Mouse (Mus musculus): ENCODE results near the gene C9.

Gene C9

DNA sequence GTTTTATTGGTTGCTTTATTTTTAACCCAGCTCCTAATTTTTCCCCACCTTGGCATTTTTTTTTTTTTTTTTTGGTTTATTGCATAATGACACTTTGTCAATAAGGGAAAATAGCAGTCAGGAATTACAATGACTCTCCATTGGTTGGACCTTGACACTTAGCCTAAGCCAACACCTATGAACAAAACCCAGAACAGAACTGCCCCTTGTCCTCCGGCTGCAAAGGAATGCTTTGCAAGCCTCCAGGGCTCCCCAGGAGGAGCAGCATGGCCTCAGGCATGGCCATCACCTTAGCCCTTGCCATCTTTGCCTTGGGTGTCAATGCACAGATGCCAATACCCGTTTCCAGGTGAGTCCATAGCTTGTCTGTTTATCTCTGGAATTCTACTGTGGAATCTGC is at the start of gene C9:
TSS of gene C9 (plus strand) at position 193 of the 400 bp plus-strand sequence.
- DNase-seq = no peak

DNA sequence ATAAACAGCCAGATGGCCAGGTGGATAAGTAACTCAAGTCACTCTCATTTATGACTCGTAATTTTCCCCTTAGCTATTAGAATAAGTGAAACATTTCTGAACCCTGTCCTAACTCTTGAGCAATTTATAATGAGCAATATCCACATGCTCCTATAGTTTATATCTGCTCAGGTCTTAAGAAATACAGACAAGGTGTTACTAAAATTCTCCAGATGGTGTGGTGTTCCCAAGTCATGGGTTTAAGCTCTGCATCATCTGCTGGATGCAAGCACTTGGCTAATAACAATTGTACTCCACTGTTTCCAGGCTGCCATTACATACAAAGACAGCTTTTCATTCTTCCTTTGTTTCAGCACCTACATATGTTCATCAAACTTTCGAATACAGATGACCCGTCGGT is 46.9 kb upstream of the C9 start:
- DNase-seq = no peak

DNA sequence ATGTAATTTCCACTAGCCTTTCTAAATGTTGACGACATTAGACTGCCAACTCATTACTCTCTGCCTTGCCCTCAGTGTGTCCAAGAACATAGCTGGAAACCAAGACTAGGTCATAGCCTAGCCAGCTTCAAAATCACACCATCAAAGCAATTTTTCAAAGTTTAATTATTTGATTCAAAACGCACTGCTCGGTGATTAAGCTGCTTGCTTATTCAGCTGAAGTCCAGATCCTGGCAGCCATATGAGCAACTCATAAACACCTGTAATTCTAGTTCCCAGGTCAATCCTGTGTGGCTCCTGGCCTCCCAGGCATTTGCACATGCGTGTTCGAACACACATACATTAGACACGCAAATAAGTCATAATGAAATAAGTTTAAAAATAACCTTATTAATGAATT is 46.2 kb upstream of the C9 start:
- no peak for DNase-seq

DNA sequence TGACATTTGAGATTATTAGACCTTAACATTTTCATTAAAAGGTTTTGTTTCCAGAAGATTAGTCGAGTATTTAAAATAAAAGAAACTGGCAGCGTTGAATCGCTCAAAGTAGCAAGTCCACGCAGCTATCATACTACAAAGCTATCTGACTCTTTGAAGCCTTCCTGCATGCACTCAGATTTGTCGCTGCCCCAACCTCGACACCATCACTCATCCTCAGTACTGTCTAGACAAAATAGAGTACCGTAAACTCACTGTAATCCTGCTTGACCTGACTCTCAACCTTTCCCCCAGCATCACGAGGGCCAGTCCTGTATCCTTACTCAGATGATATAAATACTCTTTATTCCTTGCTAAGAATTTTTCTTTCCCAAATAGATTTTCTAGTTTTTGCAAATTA is 45.0 kb upstream of the C9 start:
- DNase-seq = no peak

DNA sequence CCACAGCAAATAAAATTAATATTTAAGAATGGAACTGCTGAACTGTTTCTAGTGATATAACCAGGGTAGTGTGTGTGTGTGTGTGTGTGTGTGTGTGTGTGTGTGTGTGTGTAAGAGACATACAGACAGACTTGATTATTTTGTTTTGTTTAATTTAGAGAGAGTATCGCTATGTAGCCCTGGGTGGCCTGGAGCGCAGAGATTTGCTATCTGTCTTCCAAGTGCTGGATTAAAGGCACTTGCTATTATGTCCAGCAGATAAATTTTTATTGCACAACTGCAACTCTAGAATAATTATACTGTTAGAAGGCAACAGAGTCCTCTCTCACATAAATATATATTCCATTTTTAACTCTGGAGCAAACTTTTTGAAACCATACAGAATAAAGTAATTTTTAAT is 42.7 kb upstream of the C9 start:
- DNase-seq = no peak

DNA sequence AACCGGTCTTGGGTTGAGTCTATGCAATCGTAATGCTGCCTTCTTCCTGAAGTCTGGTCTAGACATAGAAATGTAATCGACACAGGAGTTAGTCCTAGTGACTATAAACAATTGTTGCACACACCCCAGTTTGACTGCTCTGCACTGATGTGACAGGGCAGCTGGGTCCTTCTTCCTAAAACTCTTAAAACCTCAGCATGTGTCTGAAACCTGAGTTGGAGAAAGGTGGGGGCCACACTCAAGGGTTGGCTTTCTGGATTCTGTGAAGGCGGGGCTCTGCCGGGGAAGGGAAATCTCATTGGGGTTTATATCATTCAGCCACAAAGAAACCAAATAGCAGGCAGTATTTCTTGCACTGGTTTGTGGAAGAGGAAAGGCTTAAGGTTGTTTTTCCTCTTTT is 41.0 kb upstream of the C9 start:
- no peak for DNase-seq

DNA sequence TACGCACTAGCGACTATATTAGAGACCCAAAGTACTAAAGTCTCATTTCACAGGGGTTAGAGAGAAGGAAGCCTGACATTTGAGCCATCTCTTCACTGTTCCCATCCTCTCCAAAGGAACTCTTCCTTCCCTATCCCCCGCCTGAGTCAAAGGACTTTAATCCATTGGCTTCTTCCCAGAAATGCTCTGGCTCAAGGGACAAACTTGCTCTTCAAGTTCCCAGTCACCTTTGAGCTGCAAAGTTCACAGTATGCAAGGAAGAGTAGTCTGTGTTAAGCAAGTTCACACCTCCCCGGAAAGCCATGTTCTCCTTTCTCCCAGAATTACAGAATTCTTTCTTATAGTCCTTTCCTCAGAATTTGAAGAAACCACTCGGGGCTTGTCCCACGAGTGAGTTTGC is 38.4 kb upstream of the C9 start:
- no peak for DNase-seq

DNA sequence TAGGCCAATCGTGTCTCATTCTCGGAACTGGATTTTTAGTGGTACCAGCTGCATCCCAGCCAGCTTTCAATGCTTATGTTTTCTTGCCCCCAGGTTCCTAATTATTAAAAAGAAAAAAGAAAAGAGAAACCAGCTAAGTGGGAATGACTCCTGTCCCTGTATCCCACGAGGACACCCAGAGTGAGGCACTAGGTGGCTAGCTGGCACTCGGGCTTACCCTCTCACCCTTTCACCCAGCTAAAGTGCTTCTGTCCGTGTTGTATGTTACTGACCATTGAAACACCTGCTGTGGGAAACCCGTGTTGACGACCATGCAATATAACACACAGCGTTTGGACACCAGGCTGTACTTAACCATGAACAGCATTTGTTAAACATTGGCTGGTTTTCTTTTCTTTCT is 36.1 kb upstream of the C9 start:
- no peak for DNase-seq

DNA sequence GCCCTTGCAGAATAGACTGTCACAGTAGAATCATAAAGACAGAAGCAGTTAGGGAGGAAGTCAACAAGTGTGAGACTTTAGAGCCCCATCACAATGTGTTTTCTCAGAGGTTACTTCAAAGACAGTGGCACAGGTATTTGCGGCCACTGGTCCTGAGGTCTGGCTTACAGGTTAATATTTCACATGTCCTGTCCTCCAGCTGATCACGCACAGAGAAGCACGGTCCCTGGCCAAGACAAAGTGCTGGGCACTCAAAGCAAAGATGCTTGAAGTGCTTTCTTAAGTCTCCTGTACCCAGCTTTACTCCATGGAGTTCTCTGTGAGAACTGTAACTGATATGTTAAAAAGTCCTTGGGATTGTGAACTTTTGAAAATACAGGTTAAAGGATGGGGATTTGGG is 35.0 kb upstream of the C9 start:
- DNase-seq = no peak

DNA sequence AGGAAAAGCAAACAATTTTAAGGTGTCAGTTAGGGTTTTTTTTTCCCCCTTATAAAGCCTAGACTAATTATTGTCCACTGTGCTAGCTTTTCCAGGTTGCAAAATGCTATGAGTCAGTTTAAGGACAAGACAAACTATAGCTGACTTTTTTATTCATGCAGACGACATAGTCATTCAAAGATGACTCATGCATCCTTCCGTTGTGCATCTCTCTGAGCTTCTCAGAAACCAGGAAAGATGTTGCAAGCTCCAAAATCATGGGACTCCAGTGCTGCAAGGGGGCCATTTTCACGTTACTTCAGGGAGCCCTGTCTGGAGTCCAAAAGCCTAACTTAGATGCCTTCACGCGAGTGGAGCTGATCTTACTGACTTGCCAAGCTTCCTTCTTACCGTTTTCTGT is 33.8 kb upstream of the C9 start:
- no peak for DNase-seq

DNA sequence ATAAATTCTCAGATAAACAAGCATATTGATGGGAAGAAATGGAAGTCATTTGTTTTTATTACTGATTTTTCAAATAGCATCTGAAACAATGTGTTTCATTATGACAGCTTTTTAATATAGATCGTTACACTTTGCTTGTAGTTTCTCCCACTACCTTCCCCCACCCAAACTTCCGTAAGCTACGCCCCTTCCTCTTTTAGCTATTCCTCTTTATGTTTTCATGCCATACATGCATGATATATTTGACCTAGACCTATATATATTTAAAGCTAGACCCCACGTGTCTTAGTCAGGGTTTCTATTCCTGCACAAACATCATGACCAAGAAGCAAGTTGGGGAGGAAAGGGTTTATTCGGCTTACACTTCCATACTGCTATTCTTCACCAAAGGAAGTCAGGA is 29.8 kb upstream of the C9 start:
- DNase-seq = no peak

DNA sequence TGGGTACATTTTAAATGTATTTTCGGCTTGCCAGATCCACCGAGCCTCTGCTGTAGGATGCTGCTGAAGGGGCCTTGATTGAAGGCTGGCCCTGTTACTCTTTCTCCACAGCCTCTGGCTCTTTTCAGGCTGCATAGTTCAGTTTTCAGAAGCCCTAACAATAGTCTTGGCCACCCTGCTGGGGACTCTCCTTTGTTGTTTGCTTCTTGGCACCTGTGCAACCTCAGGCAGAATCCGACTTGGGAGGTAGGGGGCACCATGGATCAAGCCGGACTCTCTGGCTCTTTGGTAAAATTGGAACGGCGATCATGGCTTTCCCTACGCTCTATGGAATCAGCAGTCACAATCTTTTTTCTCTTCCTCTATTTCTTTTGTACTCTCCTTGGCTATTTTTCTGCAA is 13.3 kb upstream of the C9 start:
- DNase-seq = no peak

DNA sequence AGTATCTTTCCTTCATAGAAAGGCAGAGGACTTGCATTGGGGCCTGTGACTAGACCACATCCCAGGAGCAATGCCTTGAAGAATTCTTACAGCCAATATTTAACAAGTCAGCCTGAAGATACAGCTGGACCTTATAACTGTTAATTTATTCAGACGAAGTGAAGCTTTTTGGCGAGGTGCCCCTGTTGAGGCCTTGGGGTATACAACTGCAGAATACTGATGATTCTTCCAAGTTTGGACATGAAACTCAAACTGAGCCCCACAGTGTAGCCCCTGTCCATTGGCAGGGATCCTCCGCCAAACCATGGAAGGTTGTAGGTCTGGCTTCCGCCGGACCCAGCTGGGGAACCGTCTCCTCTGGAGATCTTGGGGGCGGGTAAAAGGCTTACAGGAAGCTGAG is 12.7 kb upstream of the C9 start:
- DNase-seq = no peak

DNA sequence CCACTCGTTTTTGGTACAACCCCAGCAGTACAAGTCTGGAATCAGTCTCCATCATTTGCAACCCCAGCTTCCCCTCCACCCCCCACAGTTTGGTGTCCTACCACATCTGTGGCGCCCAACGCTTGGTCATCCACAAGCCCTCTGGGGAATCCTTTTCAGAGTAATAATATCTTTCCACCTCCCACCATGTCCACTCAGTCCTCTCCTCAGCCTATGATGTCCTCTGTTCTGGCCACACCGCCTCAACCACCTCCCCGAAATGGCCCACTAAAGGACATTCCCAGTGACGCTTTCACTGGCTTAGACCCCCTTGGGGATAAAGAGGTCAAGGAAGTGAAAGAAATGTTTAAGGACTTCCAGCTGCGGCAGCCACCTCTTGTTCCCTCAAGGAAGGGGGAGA is 9.8 kb upstream of the C9 start:
- no peak for DNase-seq

DNA sequence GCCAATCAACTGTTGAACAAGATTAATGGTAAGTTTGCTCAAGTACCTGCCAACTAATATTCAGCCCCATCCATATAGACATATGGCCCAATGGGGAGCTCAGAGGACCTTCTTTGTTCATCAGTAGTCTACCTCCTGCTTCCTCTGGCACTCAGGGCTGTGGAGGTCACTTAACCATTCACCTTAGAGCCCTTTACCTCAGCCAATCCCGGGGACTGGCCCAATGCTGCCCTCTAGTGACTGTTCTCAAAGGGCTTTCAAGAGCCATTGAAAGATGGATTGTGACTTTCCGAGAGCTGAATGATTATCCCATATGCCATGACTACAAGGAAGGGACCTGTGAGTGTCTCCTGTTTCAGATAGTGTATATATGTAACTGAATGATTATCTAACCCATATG is 9.4 kb upstream of the C9 start:
- no peak for DNase-seq

DNA sequence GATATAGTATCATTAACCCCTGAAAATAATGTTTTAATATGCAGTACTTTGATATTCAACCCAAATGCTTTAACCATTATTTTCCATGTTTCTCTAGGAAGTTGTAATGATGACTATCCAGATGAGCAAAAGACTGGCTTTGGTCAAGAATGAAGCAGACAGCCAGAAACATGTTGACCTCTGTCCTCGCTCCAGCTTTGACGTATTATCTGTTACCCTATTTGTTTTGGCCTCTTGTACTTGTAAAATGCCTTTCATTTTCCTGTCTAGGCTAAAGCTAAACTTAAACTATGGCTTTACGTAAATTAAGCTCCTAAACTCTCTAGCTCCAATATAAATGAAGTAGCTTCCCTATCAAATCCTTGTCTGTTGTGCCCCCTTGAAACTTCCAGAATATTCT is 6.4 kb upstream of the C9 start:
- DNase-seq = no peak

DNA sequence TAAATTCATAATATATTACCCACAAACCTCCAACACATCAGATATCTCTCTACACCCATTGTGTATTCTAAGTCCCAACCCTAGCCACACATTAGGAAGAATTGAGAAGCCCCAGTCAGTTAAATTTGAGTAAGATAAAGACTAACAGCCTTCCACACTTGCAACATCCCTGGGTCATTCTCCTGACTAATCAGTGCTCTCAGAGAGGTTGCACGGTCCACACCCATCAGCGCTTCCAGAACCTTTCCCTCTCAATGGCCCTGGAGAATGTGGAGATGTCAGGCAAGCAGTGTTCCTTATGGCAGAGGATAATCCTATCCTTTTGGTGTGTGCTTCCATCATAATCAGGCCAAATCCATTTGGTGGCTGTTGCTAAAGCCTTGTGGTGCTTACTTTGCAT is 675 bp upstream of the C9 start:
- no peak for DNase-seq

DNA sequence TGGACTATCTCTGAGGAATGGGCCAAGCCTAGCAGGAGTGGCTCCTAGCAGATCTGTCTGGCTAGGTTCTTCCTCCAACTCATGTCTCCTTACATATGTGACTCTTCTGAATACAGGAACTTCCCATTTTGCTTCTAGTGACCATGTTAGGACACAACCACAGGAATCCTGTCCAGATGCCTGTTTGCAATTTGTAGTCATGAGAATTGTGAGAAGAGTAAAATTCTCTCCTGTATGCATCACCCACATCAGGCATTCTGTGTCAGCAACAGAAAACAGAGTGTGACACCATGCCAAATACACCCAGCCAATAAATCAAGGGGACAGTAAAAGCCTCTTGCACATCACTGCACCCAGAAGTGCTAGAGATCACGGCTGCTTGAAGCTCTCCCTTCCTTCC is 1.1 kb downstream of the C9 start:
- no peak for DNase-seq

DNA sequence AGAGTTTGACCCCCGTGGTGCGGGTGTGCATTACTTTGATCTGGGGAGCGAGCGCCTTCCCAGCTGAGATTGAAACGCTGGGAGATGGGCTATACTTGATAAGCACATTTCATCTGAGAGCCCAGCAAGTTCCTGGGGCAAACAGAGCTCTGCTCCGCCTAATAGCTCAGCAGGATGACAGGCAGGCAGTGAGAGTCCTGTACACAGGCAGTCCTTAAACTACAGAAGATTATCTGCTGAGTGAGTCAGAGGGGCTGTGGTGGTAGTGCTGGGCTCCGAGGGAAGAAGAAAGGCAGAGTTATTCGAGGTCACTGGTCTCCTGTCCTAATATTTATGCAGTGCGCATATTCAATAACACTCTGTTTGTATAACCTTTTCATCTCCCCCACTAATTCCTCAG is 3.8 kb downstream of the C9 start:
- DNase-seq = no peak

DNA sequence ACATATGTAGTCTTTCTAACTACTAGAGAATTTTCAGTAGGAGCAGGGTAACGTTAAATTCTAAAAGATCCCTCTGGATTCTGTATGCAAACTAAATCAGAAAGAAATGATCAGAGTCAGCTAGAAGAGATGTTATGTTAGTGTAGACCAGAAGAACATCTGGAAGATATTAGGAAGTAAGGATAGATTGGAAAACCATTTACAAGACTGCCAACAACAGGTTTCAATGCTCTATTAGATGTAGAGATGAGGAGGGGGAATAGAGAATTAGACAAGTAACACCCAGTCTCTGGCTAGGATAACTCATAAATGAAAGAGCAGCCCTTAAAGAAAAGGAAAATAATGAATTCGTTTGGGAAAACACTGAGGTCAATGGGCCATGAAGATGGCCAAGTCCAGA is 9.3 kb downstream of the C9 start:
- no peak for DNase-seq

DNA sequence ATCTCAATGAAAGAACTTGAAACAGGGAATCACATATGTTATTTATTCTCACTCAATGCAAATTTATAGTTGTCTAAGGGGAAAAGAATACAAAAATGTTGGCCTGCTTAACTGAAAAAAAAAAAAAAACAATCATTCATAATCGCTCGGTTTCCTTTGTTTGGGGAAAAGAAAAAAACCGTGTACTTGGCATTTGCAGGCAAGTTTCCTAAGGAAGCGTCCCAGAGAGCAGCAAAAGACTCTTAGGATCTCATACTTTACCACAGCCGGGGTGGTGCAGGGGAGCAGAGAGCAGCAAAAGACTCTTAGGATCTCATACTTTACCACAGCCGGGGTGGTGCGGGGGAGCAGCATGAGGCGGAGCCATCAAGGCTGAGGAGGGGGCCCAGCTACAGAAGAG is 16.3 kb downstream of the C9 start:
- DNase-seq = no peak

DNA sequence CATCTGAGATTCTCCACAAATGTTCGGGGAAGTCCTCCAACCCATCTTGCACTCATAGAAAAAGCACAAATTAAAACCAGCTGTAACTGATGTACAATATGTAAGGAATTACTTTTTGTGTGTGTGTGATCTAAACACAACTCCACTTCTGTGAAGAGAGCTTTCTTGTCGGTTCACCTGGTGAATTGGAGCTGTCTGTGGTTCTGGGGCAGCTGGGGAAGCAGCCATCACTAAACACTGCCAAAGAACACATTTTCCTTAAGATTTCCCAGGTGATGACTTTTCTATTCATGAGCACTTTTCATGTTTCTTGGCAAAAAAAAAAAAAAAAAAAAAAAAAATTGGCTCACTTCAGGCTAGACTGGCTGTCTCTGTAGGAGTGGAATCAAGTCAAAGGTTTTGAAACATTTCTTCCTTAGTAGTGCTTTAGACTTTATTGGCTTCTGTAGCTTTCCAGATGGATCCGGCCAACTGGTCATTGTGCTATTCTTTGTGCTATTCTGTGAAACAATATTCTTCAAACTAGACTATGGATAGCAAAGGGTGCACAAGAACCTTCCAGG is 18.3 kb downstream of the C9 start:
- no peak for DNase-seq

DNA sequence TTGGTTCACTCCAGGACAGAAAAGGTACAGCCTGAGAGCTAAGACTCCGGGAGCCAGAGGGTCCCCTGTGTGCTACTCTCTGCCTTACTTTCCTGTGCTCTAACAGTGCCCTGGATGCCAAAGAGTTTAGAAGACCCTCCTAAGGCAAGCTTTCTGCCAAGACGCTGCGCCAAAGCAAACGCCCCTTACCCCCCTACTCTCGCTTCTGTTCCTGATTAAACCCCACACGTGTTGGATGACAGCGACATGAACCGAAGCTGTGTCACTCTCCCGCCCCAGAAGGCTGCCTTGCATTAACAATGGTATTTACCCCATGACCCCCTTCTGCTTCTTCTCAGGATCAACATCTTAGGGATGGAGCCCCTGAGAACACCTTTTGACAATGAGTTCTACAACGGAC is 21.9 kb downstream of the C9 start:
- DNase-seq = no peak

DNA sequence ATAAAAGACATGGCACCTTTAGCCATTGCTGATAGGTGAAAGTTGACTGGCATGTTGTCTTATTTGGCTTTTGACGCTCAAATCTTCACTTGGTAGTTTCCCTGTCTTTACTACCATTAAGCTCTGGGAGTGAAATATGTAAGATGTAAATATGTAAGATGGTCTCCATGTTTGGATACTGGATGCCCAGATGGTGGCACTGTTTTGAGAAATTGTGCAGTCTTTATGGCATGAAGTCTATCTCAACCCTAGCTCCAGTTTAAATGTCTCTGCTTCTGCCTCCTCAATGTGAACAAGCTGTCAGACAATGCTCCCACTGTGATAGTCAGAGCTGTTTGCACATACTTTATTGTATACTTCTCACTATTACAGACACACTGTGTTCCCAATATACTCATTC is 23.7 kb downstream of the C9 start:
- DNase-seq = no peak

DNA sequence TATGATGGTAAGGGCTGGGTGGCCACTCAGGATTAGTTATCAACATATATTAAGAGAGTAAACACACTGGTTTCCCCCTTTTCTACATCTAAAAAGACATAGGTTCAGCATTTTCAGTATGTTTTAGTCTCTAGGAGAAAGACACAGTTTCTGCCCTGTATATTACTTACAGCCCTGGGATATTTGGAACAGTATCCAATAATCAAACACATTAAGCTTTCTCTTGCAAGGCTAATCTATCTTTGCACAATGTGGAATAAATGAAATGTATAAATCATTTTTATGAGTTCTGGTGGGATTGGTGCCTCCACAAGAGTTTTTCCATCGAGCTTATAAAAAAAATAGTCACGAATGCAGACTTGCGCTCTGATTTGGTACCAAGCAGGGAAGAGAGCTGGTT is 24.3 kb downstream of the C9 start:
- DNase-seq = no peak

DNA sequence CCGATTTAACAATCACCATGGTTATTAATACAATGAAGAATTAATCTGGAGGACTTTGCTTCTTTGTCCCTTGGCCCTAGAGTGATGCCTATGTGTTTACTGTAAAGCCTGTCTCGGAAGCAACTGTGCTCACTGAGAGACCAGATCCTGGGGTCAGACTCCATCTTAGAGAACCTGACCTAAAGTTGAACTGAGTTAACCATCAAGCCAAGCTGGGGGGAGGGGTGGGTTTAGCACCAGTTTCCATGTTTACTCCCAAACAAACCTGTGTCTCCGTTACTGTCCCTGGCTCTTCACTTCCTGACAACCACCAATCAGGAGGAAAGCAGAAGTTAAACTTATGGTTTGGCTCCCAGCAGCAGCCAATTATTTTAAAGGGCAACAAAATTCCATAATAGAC is 38.4 kb downstream of the C9 start:
- DNase-seq = no peak

Data from cerebellum, adult 11 months (tissue).